Comparison of ENCODE assay signal across 11 mouse cellular contexts in genomic region chr19:21152027-21152426, GRCm38 (mm10).
DNase-seq lines count a peak whose midpoint lies in the region; ATAC-seq and TF ChIP-seq lines count a peak whose summit lies in the region.
"Had no signal": no experiment of that assay in that cellular context is flagged by ENCODE, and none has a peak within 500 bp of the region (broad histone marks: within the 10 kb centered on the region; RNA-seq: fewer than 3 reads in every experiment).

No protein-coding gene starts in this region.

- no peaks in the 10 kb centered on the region for H3K9me3 ChIP-seq in neural tube, embryonic 11.5 days (ENCODE audit: control insufficient read depth, low read length)
- no peaks in the 10 kb centered on the region for H3K9me3 ChIP-seq in kidney, embryonic 14.5 days (ENCODE audit: control insufficient read depth, low read length)
- H3K9me3 ChIP-seq: embryonic facial prominence, embryonic 12.5 days had no signal

- no peak overlapping the region for H3K9ac ChIP-seq in neural tube, embryonic 11.5 days (ENCODE audit: low read length)
- no peak overlapping the region for H3K9ac ChIP-seq in kidney, embryonic 14.5 days (ENCODE audit: low read depth, low read length)
- H3K9ac ChIP-seq: embryonic facial prominence, embryonic 12.5 days had no signal

- no peak overlapping the region for H3K4me3 ChIP-seq in neural tube, embryonic 11.5 days (ENCODE audit: low read depth, low read length)
- H3K4me3 ChIP-seq in layer of hippocampus, adult 2 months = no peak overlapping the region
- H3K4me3 ChIP-seq in kidney, embryonic 14.5 days (ENCODE audit: low read length) = no peak overlapping the region
- H3K4me3 ChIP-seq: embryonic facial prominence, embryonic 12.5 days; heart, adult 2 months; myocyte had no signal

- no peak overlapping the region for H3K27ac ChIP-seq in neural tube, embryonic 11.5 days (ENCODE audit: low read depth, low read length)
- H3K27ac ChIP-seq in layer of hippocampus, adult 2 months = no peak overlapping the region
- no peak overlapping the region for H3K27ac ChIP-seq in kidney, embryonic 14.5 days (ENCODE audit: low read depth, low read length)
- H3K27ac ChIP-seq: embryonic facial prominence, embryonic 12.5 days; heart, adult 2 months had no signal

- TF ChIP-seq CTCF in layer of hippocampus, adult 2 months (conservative IDR thresholded peaks at IDR 0.05) = no peak

- peaks cover 5% of the 10 kb centered on the region; the same call in 1 of the 2 replicates for H3K4me1 ChIP-seq in neural tube, embryonic 11.5 days (ENCODE audit: control insufficient read depth, insufficient read depth, low read length)
- H3K4me1 ChIP-seq in kidney, embryonic 14.5 days (ENCODE audit: control insufficient read depth, insufficient read depth, low read length) = no peaks in the 10 kb centered on the region
- H3K4me1 ChIP-seq: embryonic facial prominence, embryonic 12.5 days had no signal

- WGBS in neural tube, embryonic 11.5 days = 43% methylated on average over 3 of the region's 3 CpGs
- 79% methylated on average over 3 of the region's 3 CpGs for WGBS in kidney, embryonic 14.5 days

- no peaks in the 10 kb centered on the region for H3K36me3 ChIP-seq in neural tube, embryonic 11.5 days (ENCODE audit: control insufficient read depth, insufficient read depth, low read length)
- no peaks in the 10 kb centered on the region for H3K36me3 ChIP-seq in kidney, embryonic 14.5 days (ENCODE audit: control insufficient read depth, insufficient read depth, low read length)
- H3K36me3 ChIP-seq: embryonic facial prominence, embryonic 12.5 days had no signal

- DNase-seq in adrenal gland, postnatal 14 days = peak; percentile 47
- DNase-seq in adrenal gland, adult 18-20 months (ENCODE audit: low spot score in 2 of 2) = no peak
- peak; percentile 23 for DNase-seq in neural tube, embryonic 11.5 days (ENCODE audit: low spot score)
- no peak for DNase-seq in neural tube, embryonic 10.5 days (ENCODE audit: extremely low spot score, low spot score)
- DNase-seq in layer of hippocampus, adult 2 months (ENCODE audit: low spot score in 2 of 2) = peak; percentile 25 to 57
- DNase-seq in right cerebral cortex, postnatal 25 days = peak; percentile 4
- DNase-seq in retina, embryonic 14.5 days (ENCODE audit: low spot score) = no peak

- no peak overlapping the region for H3K4me2 ChIP-seq in neural tube, embryonic 11.5 days (ENCODE audit: low read depth)
- H3K4me2 ChIP-seq in kidney, embryonic 14.5 days (replicated peaks; ENCODE audit: low read depth, low read length) = no peak overlapping the region
- H3K4me2 ChIP-seq: embryonic facial prominence, embryonic 12.5 days had no signal

- no peaks in the 10 kb centered on the region for H3K27me3 ChIP-seq in neural tube, embryonic 11.5 days (ENCODE audit: control insufficient read depth, insufficient read depth, low read length)
- no peaks in the 10 kb centered on the region for H3K27me3 ChIP-seq in kidney, embryonic 14.5 days (ENCODE audit: control insufficient read depth, insufficient read depth, low read length)
- H3K27me3 ChIP-seq: embryonic facial prominence, embryonic 12.5 days had no signal

- peak; percentile 65; the same call in 1 of the 2 replicates for ATAC-seq in neural tube, embryonic 11.5 days (ENCODE audit: insufficient read depth, low FRiP score, low TSS enrichment)
- ATAC-seq in kidney, embryonic 14.5 days (ENCODE audit: low FRiP score, low TSS enrichment) = no peak

Comparison
In these comparisons a context has a peak if more than half of its experiments do, and no peak if none do; other contexts are left out.
1. DNase-seq: peak in adrenal gland, postnatal 14 days (single experiment), neural tube, embryonic 11.5 days (single experiment), layer of hippocampus, adult 2 months (2 of 2) and right cerebral cortex, postnatal 25 days (single experiment); none in adrenal gland, adult 18-20 months (0 of 2), neural tube, embryonic 10.5 days (single experiment) and retina, embryonic 14.5 days (single experiment).